In the genomic region with DNA sequence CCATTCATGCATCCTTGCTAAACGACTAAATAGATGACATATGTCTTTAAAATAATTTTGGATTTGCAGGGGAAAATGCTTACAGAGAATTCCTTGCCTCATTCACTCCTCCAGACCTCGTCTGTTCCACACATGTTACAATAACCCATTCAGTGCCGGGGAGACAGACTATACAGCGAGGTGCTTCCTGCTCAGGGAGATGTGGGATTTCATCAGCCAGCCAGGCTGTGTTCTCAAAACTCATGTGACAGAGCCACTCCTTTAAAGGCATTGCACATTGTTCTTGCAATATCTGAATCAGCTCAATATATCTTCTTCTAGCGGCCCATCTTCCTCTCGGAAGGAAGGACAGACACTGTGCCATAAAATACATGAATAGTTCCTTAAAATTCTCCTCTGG, we compare ENCODE assay signal across 17 mouse cellular contexts.
DNase-seq lines count a peak whose midpoint lies in the region; ATAC-seq and TF ChIP-seq lines count a peak whose summit lies in the region.
"Had no signal": no experiment of that assay in that cellular context is flagged by ENCODE, and none has a peak within 500 bp of the region (broad histone marks: within the 10 kb centered on the region; RNA-seq: fewer than 3 reads in every experiment).

No protein-coding gene starts in this region.

- no peaks in the 10 kb centered on the region for H3K27me3 ChIP-seq in forebrain, postnatal 0 days (ENCODE audit: insufficient read depth, low read length)
- H3K27me3 ChIP-seq in forebrain, embryonic 16.5 days (replicated peaks; ENCODE audit: control insufficient read depth, insufficient read depth, low read length), result no peaks in the 10 kb centered on the region
- H3K27me3 ChIP-seq in liver, adult 2 months (ENCODE audit: control insufficient read depth, insufficient read depth, low read length), result no peaks in the 10 kb centered on the region
- no peaks in the 10 kb centered on the region for H3K27me3 ChIP-seq in liver, embryonic 11.5 days (replicated peaks; ENCODE audit: control insufficient read depth, insufficient read depth, low read length)
- no peaks in the 10 kb centered on the region for H3K27me3 ChIP-seq in embryonic facial prominence, embryonic 15.5 days
- H3K27me3 ChIP-seq: midbrain, embryonic 12.5 days had no signal

- TF ChIP-seq CTCF in forebrain, postnatal 0 days (IDR thresholded peaks at IDR 0.05; ENCODE audit: low read depth), result no peak
- TF ChIP-seq CTCF in liver, adult 2 months (IDR thresholded peaks at IDR 0.05; ENCODE audit: low read depth, low read length), result no peak

- TF ChIP-seq POLR2A in liver, adult 2 months (IDR thresholded peaks at IDR 0.05; ENCODE audit: extremely low read depth, insufficient read depth, low read length), result no peak

- H3K79me2 ChIP-seq in liver, adult 2 months (ENCODE audit: control insufficient read depth, insufficient read depth, low read length), result peaks cover 21% of the 10 kb centered on the region; the same call in 1 of the 2 replicates

- H3K36me3 ChIP-seq in forebrain, postnatal 0 days (ENCODE audit: insufficient read depth), result no peaks in the 10 kb centered on the region
- H3K36me3 ChIP-seq in forebrain, embryonic 16.5 days (ENCODE audit: control insufficient read depth, insufficient read depth), result no peaks in the 10 kb centered on the region
- no peaks in the 10 kb centered on the region for H3K36me3 ChIP-seq in liver, adult 2 months (ENCODE audit: control insufficient read depth, insufficient read depth, low read length)
- H3K36me3 ChIP-seq in liver, embryonic 11.5 days (ENCODE audit: control insufficient read depth, insufficient read depth, low read length), result no peaks in the 10 kb centered on the region
- H3K36me3 ChIP-seq in embryonic facial prominence, embryonic 15.5 days, result 0 out of 2 replicates have a peak, but pooled peaks cover 3% of the 10 kb centered on the region
- H3K36me3 ChIP-seq: midbrain, embryonic 12.5 days had no signal

- DNase-seq in forebrain, postnatal 0 days, result peak; percentile 16
- DNase-seq in liver, adult 2 months (ENCODE audit: extremely low read depth, low read depth, low spot score), result peak; percentile 24
- DNase-seq in liver, embryonic 11.5 days (ENCODE audit: low spot score), result no peak
- DNase-seq in mesoderm, embryonic 11.5 days (ENCODE audit: low read depth, low spot score), result peak; percentile 22
- no peak for DNase-seq in kidney, postnatal 14 days
- DNase-seq: adrenal gland, adult 8-10 months; cerebellum, adult 2 months; gastrocnemius, postnatal 36 days; left cerebral cortex, postnatal 4 days; lung, postnatal 10 days; thymus, postnatal 4 days had no signal

- no peaks in the 10 kb centered on the region for H3K9me3 ChIP-seq in forebrain, postnatal 0 days (ENCODE audit: low read length)
- H3K9me3 ChIP-seq in forebrain, embryonic 16.5 days (ENCODE audit: control insufficient read depth, low read length), result no peaks in the 10 kb centered on the region
- no peaks in the 10 kb centered on the region for H3K9me3 ChIP-seq in liver, embryonic 11.5 days (ENCODE audit: control insufficient read depth, low read length)
- H3K9me3 ChIP-seq in embryonic facial prominence, embryonic 15.5 days (replicated peaks), result no peaks in the 10 kb centered on the region
- H3K9me3 ChIP-seq: hindbrain, embryonic 10.5 days; midbrain, embryonic 12.5 days had no signal

- WGBS in forebrain, postnatal 0 days, result 60% methylated on average over 6 of the region's 6 CpGs
- WGBS in forebrain, embryonic 16.5 days, result 62% methylated on average over 6 of the region's 6 CpGs
- WGBS in liver, adult 2 months, result 77% methylated on average over 6 of the region's 6 CpGs
- WGBS in liver, embryonic 11.5 days, result 82% methylated on average over 6 of the region's 6 CpGs
- WGBS in embryonic facial prominence, embryonic 15.5 days, result 38% methylated on average over 6 of the region's 6 CpGs

- no peak overlapping the region for H3K27ac ChIP-seq in forebrain, postnatal 0 days (ENCODE audit: low read depth, low read length)
- H3K27ac ChIP-seq in forebrain, embryonic 16.5 days (ENCODE audit: low read length), result no peak overlapping the region
- no peak overlapping the region for H3K27ac ChIP-seq in liver, adult 2 months (replicated peaks; ENCODE audit: insufficient read depth, low read depth, low read length)
- H3K27ac ChIP-seq in liver, embryonic 11.5 days (ENCODE audit: low read depth, low read length), result no peak overlapping the region
- H3K27ac ChIP-seq in embryonic facial prominence, embryonic 15.5 days (replicated peaks), result peak overlapping the region; percentile 31; the same call in 1 of the 2 replicates
- H3K27ac ChIP-seq: hindbrain, embryonic 10.5 days; kidney, postnatal 0 days; midbrain, embryonic 12.5 days had no signal

- H3K4me3 ChIP-seq in forebrain, postnatal 0 days (ENCODE audit: low read depth, low read length), result no peak overlapping the region
- H3K4me3 ChIP-seq in forebrain, embryonic 16.5 days (replicated peaks; ENCODE audit: low read length), result no peak overlapping the region
- no peak overlapping the region for H3K4me3 ChIP-seq in liver, adult 2 months (ENCODE audit: insufficient read depth, low read depth, low read length)
- no peak overlapping the region for H3K4me3 ChIP-seq in liver, embryonic 11.5 days (ENCODE audit: low read depth, low read length)
- no peak overlapping the region for H3K4me3 ChIP-seq in embryonic facial prominence, embryonic 15.5 days (replicated peaks)
- H3K4me3 ChIP-seq: hindbrain, embryonic 10.5 days; midbrain, embryonic 12.5 days had no signal

- no peak overlapping the region for H3K4me2 ChIP-seq in forebrain, postnatal 0 days (ENCODE audit: low read depth)
- no peak overlapping the region for H3K4me2 ChIP-seq in forebrain, embryonic 16.5 days (ENCODE audit: low read length)
- H3K4me2 ChIP-seq in liver, embryonic 11.5 days, result no peak overlapping the region
- no peak overlapping the region for H3K4me2 ChIP-seq in embryonic facial prominence, embryonic 15.5 days (replicated peaks)
- H3K4me2 ChIP-seq: midbrain, embryonic 12.5 days had no signal

- peak; percentile 38; the same call in 1 of the 2 replicates for ATAC-seq in forebrain, postnatal 0 days
- no peak for ATAC-seq in forebrain, embryonic 16.5 days
- no peak for ATAC-seq in liver, embryonic 11.5 days (replicated peaks; ENCODE audit: low FRiP score)
- ATAC-seq in embryonic facial prominence, embryonic 15.5 days (ENCODE audit: insufficient number of reproducible peaks, low FRiP score, low TSS enrichment, low read depth), result no peak
- ATAC-seq in activated CD4-positive, CD25-positive, alpha-beta regulatory T cell, adult 4 months, result no peak

- no peaks in the 10 kb centered on the region for H3K4me1 ChIP-seq in forebrain, postnatal 0 days (ENCODE audit: insufficient read depth)
- no peaks in the 10 kb centered on the region; the same call in 1 of the 2 replicates for H3K4me1 ChIP-seq in forebrain, embryonic 16.5 days (replicated peaks; ENCODE audit: control insufficient read depth, insufficient read depth, low read length)
- H3K4me1 ChIP-seq in liver, adult 2 months (ENCODE audit: control insufficient read depth, insufficient read depth, low read length), result 0 out of 2 replicates have a peak, but pooled peaks cover under 1% of the 10 kb centered on the region
- no peaks in the 10 kb centered on the region for H3K4me1 ChIP-seq in liver, embryonic 11.5 days (replicated peaks; ENCODE audit: control insufficient read depth, insufficient read depth, low read length)
- peaks cover 22% of the 10 kb centered on the region for H3K4me1 ChIP-seq in embryonic facial prominence, embryonic 15.5 days

- H3K9ac ChIP-seq in forebrain, postnatal 0 days, result no peak overlapping the region
- H3K9ac ChIP-seq in forebrain, embryonic 16.5 days (replicated peaks; ENCODE audit: low read depth, low read length), result no peak overlapping the region
- H3K9ac ChIP-seq in liver, adult 2 months (ENCODE audit: low read depth, low read length), result no peak overlapping the region
- no peak overlapping the region for H3K9ac ChIP-seq in liver, embryonic 11.5 days (ENCODE audit: low read depth, low read length)
- no peak overlapping the region for H3K9ac ChIP-seq in embryonic facial prominence, embryonic 15.5 days
- H3K9ac ChIP-seq: midbrain, embryonic 12.5 days had no signal

Comparison
In these comparisons a context has a peak if more than half of its experiments do, and no peak if none do; other contexts are left out.
1. DNase-seq: peak in forebrain, postnatal 0 days (single experiment), liver, adult 2 months (single experiment) and mesoderm, embryonic 11.5 days (single experiment); none in liver, embryonic 11.5 days (single experiment) and kidney, postnatal 14 days (single experiment).